Mouse (Mus musculus): ENCODE data around the gene Rsph1. TPM values are rescaled to one million over a fixed set of nuclear protein-coding genes. Genes with fewer than 3 reads are reported as not detected.

The Rsph1 gene
- polyA plus RNA-seq, 1 experiment from 2014 or later: 20.1 TPM

GRCm38 (mm10) chr17:31281830-31282686 lies 4.9 kb upstream of the Rsph1 start:
- Histone ChIP-seq H3K4me2 (ENCODE audit: low read depth, low read length) (no peak overlapping the region), H3K9ac (ENCODE audit: low read length) (no peak overlapping the region), H3K4me3 (ENCODE audit: low read length) (no peak overlapping the region), H3K27me3 (ENCODE audit: control insufficient read depth, insufficient read depth, low read depth, low read length) (no peaks in the 10 kb centered on the region), H3K4me1 (replicated peaks; ENCODE audit: control insufficient read depth, insufficient read depth, low read length) (peaks cover 9% of the 10 kb centered on the region), H3K27ac (ENCODE audit: low read length) (no peak overlapping the region), H3K9me3 (ENCODE audit: control insufficient read depth, low read length) (no peaks in the 10 kb centered on the region), H3K36me3 (ENCODE audit: control insufficient read depth, insufficient read depth, low read length) (no peaks in the 10 kb centered on the region)
- 45% methylated on average over 19 of the region's 19 CpGs for WGBS
- ATAC-seq (ENCODE audit: low read depth): no peak

GRCm38 (mm10) chr17:31280269-31280668 lies 3.1 kb upstream of the Rsph1 start:
- 34% methylated on average over 6 of the region's 6 CpGs for WGBS
- H3K4me1 ChIP-seq (replicated peaks; ENCODE audit: control insufficient read depth, insufficient read depth, low read length): peaks cover 12% of the 10 kb centered on the region
- no peak for ATAC-seq (ENCODE audit: low read depth)
- H3K27me3 ChIP-seq (ENCODE audit: control insufficient read depth, insufficient read depth, low read depth, low read length): no peaks in the 10 kb centered on the region
- no peak overlapping the region for H3K9ac ChIP-seq (ENCODE audit: low read length)
- no peaks in the 10 kb centered on the region for H3K36me3 ChIP-seq (ENCODE audit: control insufficient read depth, insufficient read depth, low read length)
- H3K4me2 ChIP-seq (ENCODE audit: low read depth, low read length): no peak overlapping the region
- H3K9me3 ChIP-seq (ENCODE audit: control insufficient read depth, low read length): no peaks in the 10 kb centered on the region
- H3K4me3 ChIP-seq (ENCODE audit: low read length): no peak overlapping the region
- no peak overlapping the region for H3K27ac ChIP-seq (ENCODE audit: low read length)

- Histone ChIP-seq H3K36me3 (ENCODE audit: control insufficient read depth, insufficient read depth, low read length) (no peaks in the 10 kb centered on the region), H3K27ac (ENCODE audit: low read length) (no peak overlapping the region), H3K9ac (ENCODE audit: low read length) (no peak overlapping the region), H3K27me3 (ENCODE audit: control insufficient read depth, insufficient read depth, low read depth, low read length) (no peaks in the 10 kb centered on the region), H3K9me3 (ENCODE audit: control insufficient read depth, low read length) (no peaks in the 10 kb centered on the region), H3K4me1 (replicated peaks; ENCODE audit: control insufficient read depth, insufficient read depth, low read length) (peaks cover 12% of the 10 kb centered on the region), H3K4me2 (ENCODE audit: low read depth, low read length) (no peak overlapping the region), H3K4me3 (ENCODE audit: low read length) (no peak overlapping the region)
- ATAC-seq (ENCODE audit: low read depth): no peak
- WGBS: 63% methylated on average over 9 of the region's 9 CpGs
Measured at GRCm38 (mm10) chr17:31279541-31279940, 2.4 kb upstream of the Rsph1 start.

- no peak overlapping the region for H3K4me2 ChIP-seq (ENCODE audit: low read depth, low read length)
- no peak overlapping the region for H3K27ac ChIP-seq (ENCODE audit: low read length)
- no peaks in the 10 kb centered on the region for H3K9me3 ChIP-seq (ENCODE audit: control insufficient read depth, low read length)
- 50% methylated on average over 4 of the region's 4 CpGs for WGBS
- H3K27me3 ChIP-seq (ENCODE audit: control insufficient read depth, insufficient read depth, low read depth, low read length): no peaks in the 10 kb centered on the region
- H3K36me3 ChIP-seq (ENCODE audit: control insufficient read depth, insufficient read depth, low read length): no peaks in the 10 kb centered on the region
- peaks cover 12% of the 10 kb centered on the region for H3K4me1 ChIP-seq (replicated peaks; ENCODE audit: control insufficient read depth, insufficient read depth, low read length)
- no peak overlapping the region for H3K9ac ChIP-seq (ENCODE audit: low read length)
- no peak for ATAC-seq (ENCODE audit: low read depth)
- H3K4me3 ChIP-seq (ENCODE audit: low read length): no peak overlapping the region
Measured at GRCm38 (mm10) chr17:31277931-31278330, 748 bp upstream of the Rsph1 start.

- Histone ChIP-seq H3K9ac (ENCODE audit: low read length) (peak overlapping the region; percentile 27; the same call in 1 of the 2 replicates), H3K4me1 (replicated peaks; ENCODE audit: control insufficient read depth, insufficient read depth, low read length) (peaks cover 6% of the 10 kb centered on the region), H3K36me3 (ENCODE audit: control insufficient read depth, insufficient read depth, low read length) (no peaks in the 10 kb centered on the region), H3K9me3 (ENCODE audit: control insufficient read depth, low read length) (no peaks in the 10 kb centered on the region), H3K27me3 (ENCODE audit: control insufficient read depth, insufficient read depth, low read depth, low read length) (no peaks in the 10 kb centered on the region), H3K4me3 (ENCODE audit: low read length) (peak overlapping the region; percentile 52), H3K27ac (ENCODE audit: low read length) (no peak overlapping the region), H3K4me2 (ENCODE audit: low read depth, low read length) (peak overlapping the region; percentile 74)
- 25% methylated on average over 9 of the region's 9 CpGs for WGBS
- ATAC-seq (ENCODE audit: low read depth): peak; percentile 14; the same call in 1 of the 2 replicates
Measured at GRCm38 (mm10) chr17:31276207-31276921, 819 bp downstream of the Rsph1 start.

GRCm38 (mm10) chr17:31275181-31275580 lies 2.0 kb downstream of the Rsph1 start:
- H3K9ac ChIP-seq (ENCODE audit: low read length): no peak overlapping the region
- H3K9me3 ChIP-seq (ENCODE audit: control insufficient read depth, low read length): no peaks in the 10 kb centered on the region
- H3K36me3 ChIP-seq (ENCODE audit: control insufficient read depth, insufficient read depth, low read length): no peaks in the 10 kb centered on the region
- no peaks in the 10 kb centered on the region for H3K27me3 ChIP-seq (ENCODE audit: control insufficient read depth, insufficient read depth, low read depth, low read length)
- no peak for ATAC-seq (ENCODE audit: low read depth)
- peaks cover 6% of the 10 kb centered on the region for H3K4me1 ChIP-seq (replicated peaks; ENCODE audit: control insufficient read depth, insufficient read depth, low read length)
- no peak overlapping the region for H3K4me2 ChIP-seq (ENCODE audit: low read depth, low read length)
- no peak overlapping the region for H3K4me3 ChIP-seq (ENCODE audit: low read length)
- WGBS: 56% methylated on average over 6 of the region's 6 CpGs
- no peak overlapping the region for H3K27ac ChIP-seq (ENCODE audit: low read length)

- Histone ChIP-seq H3K9me3 (ENCODE audit: control insufficient read depth, low read length) (no peaks in the 10 kb centered on the region), H3K9ac (ENCODE audit: low read length) (no peak overlapping the region), H3K4me1 (replicated peaks; ENCODE audit: control insufficient read depth, insufficient read depth, low read length) (peaks cover 6% of the 10 kb centered on the region), H3K4me3 (ENCODE audit: low read length) (no peak overlapping the region), H3K4me2 (ENCODE audit: low read depth, low read length) (no peak overlapping the region), H3K27me3 (ENCODE audit: control insufficient read depth, insufficient read depth, low read depth, low read length) (no peaks in the 10 kb centered on the region), H3K36me3 (ENCODE audit: control insufficient read depth, insufficient read depth, low read length) (no peaks in the 10 kb centered on the region), H3K27ac (ENCODE audit: low read length) (no peak overlapping the region)
- 85% methylated on average over 8 of the region's 8 CpGs for WGBS
- ATAC-seq (ENCODE audit: low read depth): no peak
Measured at GRCm38 (mm10) chr17:31273631-31274030, 3.6 kb downstream of the Rsph1 start.

GRCm38 (mm10) chr17:31272416-31273165 lies 4.6 kb downstream of the Rsph1 start:
- Histone ChIP-seq H3K4me2 (ENCODE audit: low read depth, low read length) (no peak overlapping the region), H3K4me3 (ENCODE audit: low read length) (no peak overlapping the region), H3K36me3 (ENCODE audit: control insufficient read depth, insufficient read depth, low read length) (no peaks in the 10 kb centered on the region), H3K4me1 (replicated peaks; ENCODE audit: control insufficient read depth, insufficient read depth, low read length) (peaks cover 6% of the 10 kb centered on the region), H3K27ac (ENCODE audit: low read length) (no peak overlapping the region), H3K9me3 (ENCODE audit: control insufficient read depth, low read length) (no peaks in the 10 kb centered on the region), H3K27me3 (ENCODE audit: control insufficient read depth, insufficient read depth, low read depth, low read length) (no peaks in the 10 kb centered on the region), H3K9ac (ENCODE audit: low read length) (no peak overlapping the region)
- 78% methylated on average over 9 of the region's 9 CpGs for WGBS
- ATAC-seq (ENCODE audit: low read depth): no peak
